Mouse (Mus musculus): ENCODE measurements around the gene Nmu.

GRCm38 (mm10) chr5:76360057-76360456, 3.5 kb downstream of the Nmu start:
- TF ChIP-seq POLR2A (IDR thresholded peaks at IDR 0.05; ENCODE audit: borderline replicate concordance, extremely low read depth, insufficient read depth, insufficient read length, poor library complexity, severe bottlenecking) (no peak), CTCF (IDR thresholded peaks at IDR 0.05; ENCODE audit: borderline replicate concordance, extremely low read depth, insufficient read depth, insufficient read length) (no peak)

Data from brain, embryonic 14.5 days (tissue).